Mouse (Mus musculus): Measurements from ENCODE around the gene Gm10188.

DNA sequence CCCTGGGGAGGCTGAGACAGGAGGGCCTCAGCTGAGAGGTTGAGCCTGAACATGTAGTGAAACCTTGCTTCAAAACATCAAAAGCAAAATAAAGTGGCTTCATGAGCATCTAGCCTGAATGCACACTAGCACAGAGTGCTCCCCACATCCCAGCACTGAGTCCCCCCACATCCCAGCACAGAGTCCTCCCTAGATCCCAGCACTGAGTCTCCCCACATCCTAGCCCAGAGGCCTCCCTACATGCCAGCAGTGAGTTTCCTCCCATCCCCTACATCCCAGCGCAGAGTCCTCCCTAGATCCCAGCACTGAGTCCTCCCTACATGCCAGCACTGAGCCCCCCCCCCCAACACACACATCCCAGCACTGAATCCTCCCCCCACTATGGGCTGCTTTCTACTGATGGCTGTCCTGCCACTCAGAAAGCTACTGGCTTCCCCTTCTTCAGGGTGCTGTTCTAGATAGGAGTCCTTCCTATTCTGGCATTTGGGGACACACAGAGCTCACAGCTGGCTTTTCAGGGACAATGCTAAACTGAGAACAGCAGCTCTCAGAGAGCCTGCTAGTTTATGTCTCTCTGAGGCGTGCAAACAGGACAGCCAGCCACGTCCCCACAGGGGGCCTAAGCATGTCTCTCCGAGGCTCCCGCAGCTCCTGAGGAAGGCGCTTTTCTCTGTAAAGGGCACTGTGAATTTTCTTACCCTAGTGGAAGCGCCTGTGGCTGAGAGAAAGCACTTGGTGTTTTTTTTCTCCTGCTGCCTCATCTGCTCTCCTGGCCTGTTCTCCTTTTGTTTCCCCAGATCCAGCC lies 2.1 kb upstream of the Gm10188 start:
- TF ChIP-seq POLR2A (IDR thresholded peaks at IDR 0.05; ENCODE audit: borderline replicate concordance, extremely low read depth, insufficient read depth, insufficient read length, poor library complexity, severe bottlenecking) = no peak
- TF ChIP-seq CTCF (IDR thresholded peaks at IDR 0.05; ENCODE audit: borderline replicate concordance, extremely low read depth, insufficient read depth, insufficient read length) = no peak
